Mouse (Mus musculus) retina, postnatal 7 days (tissue): ENCODE measurements around the gene Hoxd3.

Experiments used
- DNase-seq: peaks from one replicate; pipeline ENCODE4 v3.0.0-alpha.2; 2012; ENCODE audit warnings: low read depth, low spot score

Hoxd3 gene

GRCm38 (mm10) chr2:74679596-74679971 is 32.1 kb upstream of the Hoxd3 start:
- no peak for DNase-seq

DNA sequence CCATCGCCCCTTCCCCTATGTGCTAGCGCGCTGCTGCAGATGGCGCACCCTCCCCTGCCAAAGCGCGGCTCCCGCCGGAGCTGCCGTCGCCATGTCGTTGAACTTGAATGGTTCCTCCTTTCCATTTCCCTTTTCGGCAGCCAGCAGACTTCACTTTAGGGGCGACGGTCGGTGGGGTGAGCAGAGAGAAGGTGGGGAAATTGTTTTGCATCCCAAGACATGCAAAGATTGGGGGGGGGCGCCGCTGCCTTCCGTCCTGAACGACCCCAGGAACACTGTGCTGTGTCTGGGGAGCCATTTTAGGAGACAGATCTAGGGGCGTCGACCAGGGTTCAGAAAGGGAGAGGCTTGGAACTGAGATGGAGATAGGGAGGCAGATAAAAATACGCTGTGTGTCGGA is 31.7 kb upstream of the Hoxd3 start:
- DNase-seq: no peak

- DNase-seq: no peak
These were observed 30.9 kb upstream of the Hoxd3 start for GRCm38 (mm10) chr2:74680561-74681398.

DNA sequence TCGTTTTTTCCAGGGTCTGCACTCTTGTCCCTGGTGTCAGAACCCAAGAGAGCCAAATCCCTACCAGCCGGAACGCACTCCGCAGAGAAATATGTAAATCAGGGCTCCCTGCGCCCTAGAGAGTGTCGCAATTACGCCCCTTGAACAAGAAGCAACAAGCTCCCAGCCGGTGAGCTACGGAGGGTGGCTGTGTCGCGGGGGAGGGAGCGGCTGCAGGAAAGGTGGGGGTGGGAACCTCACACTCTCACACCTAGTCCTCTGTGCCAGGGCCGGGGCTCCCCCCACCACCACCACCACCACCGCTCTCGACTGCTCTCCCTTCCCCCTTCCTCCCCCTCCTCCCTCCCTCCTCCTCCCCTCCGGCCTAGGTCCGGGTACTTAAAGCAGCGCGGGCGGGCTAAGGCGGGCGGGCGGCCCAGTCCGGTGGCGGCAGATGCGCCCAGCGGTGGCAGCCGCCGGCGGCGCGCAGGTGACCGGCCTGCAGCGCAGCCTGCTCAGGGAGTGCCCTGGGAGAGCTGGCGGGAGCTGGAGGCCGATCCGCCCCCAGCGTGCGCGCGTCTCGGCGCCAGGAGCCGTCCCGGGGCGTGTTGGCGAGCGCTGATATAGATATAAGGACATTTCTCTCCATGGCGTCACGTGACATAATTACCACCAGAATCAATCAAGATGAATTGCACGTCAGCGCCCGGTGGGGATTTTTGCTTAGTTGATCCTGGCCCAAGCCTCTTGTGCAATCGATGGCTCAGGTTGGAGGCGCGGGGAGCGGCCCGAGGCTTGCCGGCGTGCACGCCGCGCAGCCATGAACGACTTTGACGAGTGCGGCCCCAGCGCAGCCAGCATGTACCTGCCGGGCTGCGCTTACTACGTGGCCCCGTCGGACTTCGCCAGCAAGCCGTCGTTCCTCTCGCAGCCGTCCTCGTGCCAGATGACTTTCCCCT is 29.9 kb upstream of the Hoxd3 start:
- DNase-seq: no peak

- DNase-seq: no peak
These were observed 28.9 kb upstream of the Hoxd3 start for GRCm38 (mm10) chr2:74682796-74683195.

DNA sequence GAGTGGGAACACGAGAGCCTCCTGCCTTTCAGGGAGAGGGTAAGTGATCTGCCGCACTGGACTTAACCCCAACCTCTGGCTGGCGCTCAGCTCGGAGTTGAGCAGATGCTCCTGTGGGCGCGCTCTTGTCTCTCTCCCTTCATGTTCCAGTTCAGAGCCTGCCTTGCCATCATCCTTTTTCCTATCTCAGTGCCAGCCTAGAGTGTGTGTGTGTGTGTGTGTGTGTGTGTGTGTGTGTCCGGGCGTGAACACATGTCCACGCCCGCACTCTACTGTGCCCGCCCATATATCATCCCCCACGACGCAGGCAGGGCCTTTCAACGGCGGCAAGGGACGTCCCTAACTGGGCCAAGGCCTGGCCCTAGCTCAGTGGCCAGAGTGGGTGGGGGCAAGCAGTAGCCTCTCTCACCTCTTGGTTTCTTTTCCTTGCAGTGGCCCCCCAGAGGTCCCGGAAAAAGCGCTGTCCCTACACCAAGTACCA is 28.2 kb upstream of the Hoxd3 start:
- no peak for DNase-seq

DNA sequence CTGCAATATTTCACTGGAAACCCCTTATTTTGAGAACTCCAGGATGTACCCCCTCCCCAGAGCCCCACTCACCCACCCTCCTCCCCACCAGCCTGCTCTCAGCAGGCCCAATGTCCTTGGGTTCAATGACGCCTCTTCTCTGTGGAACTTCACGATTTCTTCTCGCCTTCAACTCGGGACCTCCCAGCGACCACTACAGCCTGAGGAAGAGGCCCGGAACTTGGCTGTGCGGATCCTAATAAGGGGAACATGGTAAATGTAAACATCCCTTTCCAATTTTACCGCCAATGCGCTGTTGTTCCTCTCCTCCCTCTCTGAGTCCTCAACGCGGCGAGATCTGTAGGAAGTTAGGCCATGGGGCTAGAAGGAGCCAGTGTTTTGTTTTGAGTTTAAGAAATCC is 27.6 kb upstream of the Hoxd3 start:
- no peak for DNase-seq

GRCm38 (mm10) chr2:74685059-74685603 is 26.6 kb upstream of the Hoxd3 start:
- no peak for DNase-seq

GRCm38 (mm10) chr2:74686301-74686987 is 25.3 kb upstream of the Hoxd3 start:
- no peak for DNase-seq

- DNase-seq: no peak
These were observed 24.6 kb upstream of the Hoxd3 start for GRCm38 (mm10) chr2:74686988-74687697.

DNA sequence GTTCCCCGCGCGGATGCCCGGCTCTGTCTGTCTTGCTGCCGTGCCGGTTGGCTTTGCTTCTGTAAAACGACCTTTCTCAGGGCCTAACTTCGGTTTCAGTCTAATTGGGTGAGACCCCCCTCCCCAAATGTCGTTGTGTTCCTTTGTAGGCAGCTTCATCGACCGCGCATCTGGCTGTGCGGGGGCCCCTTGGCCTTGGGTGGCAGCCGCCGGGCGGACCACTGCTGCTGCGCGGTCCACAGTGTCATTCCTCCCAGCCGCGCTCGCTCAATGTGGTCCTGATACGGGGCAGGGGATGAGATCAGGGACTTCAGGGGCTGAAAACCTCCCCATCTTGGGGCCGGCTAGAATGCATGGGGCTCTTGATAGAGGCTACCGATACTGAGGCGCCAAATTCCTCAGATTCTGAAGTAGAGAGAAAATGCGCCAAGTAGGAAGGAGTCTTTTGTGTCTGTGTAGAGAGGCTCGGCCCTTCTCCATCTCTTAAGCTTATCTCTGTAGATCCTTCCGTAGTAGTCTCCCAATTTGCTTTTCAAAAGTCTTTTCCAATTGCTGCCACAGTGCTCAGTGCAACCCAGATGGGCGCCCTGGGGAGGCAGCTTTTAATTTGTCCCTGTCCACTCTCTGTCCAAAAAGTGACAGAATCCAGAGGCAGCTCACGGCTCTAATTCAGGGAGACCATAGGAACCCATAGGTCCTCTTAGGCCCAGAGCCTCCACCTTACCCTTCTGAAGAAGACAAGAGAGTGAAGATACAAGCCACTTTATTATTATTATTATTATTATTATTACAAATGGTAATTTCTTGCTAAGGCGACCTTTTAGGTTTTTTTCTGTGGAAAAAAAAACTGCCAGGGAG is 23.8 kb upstream of the Hoxd3 start:
- DNase-seq: no peak

- no peak for DNase-seq
These were observed 22.7 kb upstream of the Hoxd3 start for GRCm38 (mm10) chr2:74688795-74689573.

DNA sequence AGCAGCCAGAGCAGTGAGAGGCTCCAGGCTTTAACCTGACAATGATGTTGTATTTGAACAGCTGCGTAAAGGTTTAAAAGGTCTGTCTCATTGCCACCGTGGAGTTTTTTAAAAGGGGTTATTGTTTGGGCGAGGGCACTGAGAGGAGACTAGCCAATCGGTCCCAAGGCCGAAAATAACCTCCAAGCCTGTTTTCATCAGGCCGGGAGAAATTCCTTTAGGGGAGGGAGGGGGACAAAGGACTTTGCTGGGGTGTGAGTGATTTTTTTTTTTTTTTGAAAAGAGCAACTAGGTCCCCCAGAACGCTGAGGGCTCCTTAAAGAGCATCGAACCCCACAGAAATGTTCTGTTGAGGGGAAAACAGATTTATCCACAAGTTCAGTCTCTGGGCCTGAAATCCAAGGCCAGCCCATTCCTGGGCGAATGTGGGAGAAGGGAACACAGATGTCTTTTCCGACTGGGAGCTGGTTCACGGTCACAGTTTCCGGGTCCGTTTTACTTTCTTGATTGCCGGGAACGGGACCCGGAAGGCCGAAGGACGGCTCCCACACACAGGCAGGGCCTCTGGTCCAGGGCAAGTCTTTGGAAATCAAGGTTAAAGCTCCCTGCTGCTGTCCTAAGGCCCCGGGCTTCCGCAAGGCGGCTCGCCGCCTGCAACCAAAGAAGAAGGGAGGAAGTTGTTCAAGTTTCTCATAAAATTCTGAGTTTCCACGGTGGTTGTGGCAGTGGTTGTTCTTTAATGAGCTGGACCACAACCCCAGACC is 22.0 kb upstream of the Hoxd3 start:
- no peak for DNase-seq

- no peak for DNase-seq
These were observed 21.4 kb upstream of the Hoxd3 start for GRCm38 (mm10) chr2:74690338-74690716.

DNA sequence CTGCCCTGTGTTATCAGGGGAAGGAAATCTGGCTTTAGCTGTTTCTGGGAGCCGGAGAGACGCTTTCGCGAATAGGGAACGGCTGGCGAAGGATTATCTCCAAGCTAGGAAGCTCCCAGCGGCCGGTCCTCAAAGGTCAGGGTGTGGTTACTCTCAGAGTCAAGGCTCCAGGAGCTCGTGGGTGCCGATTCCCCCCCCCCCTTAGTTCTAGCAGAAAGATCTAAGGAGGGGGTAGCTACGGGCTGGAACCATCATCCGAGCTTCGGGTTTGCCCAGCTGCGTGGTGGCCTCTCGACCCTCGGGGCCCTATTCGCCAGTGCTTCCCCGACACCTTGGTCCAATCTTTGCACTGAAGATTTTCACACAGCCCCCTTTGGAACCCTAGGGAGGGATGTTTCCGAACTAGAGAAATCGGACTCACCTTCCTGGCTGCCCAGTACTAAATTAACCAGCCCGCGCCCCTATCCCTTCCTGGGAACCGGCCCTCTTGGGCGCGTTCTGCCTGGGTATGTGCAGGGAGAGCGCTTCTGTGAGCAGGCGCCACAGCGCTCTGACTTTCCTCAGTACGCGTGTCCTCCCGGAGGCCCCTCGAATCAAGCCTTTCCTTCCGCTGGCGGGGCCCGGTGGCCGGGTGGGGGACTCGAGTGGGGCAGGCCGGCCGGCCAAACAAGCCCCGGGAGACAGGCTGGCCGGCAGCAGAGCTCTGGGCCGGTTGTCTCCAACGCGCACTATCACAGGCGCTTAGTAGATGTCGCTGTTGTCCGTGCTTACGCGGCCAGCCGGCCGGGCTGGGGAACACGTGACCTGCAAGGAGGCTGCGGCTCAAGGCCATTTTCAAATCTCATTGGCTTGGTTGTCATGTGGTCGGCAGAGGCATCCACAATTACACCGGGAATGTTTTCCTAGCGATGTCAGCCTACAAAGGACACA is 20.4 kb upstream of the Hoxd3 start, which contains the start of gene Hoxd10:
Hoxd10 (plus strand) TSS at position 903 of the 930 bp plus-strand sequence.
- no peak for DNase-seq

DNA sequence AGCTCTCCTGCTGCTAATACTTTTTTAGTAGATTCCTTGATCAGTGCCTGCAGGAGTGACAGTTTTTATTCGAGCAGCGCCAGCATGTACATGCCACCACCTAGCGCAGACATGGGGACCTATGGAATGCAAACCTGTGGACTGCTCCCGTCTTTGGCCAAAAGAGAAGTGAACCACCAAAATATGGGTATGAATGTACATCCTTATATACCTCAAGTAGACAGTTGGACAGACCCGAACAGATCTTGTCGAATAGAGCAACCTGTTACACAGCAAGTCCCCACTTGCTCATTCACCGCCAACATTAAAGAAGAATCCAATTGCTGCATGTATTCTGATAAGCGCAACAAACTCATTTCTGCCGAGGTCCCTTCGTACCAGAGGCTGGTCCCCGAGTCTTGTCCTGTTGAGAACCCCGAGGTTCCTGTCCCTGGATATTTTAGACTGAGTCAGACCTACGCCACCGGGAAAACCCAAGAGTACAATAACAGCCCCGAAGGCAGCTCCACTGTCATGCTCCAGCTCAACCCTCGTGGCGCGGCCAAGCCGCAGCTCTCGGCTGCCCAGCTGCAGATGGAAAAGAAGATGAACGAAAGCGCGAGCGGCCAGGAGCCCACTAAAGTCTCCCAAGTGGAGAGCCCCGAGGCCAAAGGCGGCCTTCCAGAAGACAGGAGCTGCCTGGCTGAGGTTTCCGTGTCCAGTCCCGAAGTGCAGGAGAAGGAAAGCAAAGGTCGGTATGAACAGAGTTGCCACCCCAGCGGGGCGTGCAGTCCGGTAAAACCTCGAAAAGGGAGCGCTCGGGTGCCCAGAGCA is 19.5 kb upstream of the Hoxd3 start:
- DNase-seq: no peak
